Mouse (Mus musculus) forebrain, embryonic 13.5 days (tissue): ENCODE measurements at regions not wholly inside any gene's neighbourhood (a gene's known extent, or its start where the extent isn't known, plus 50 kb on each side); places are given as distances from the start of the nearest gene placed in this dataset.
"Not testable (repeated sequence)": the region's sequence is repeated elsewhere in the genome, so short reads cannot be mapped to it uniquely, and the experiment has no call there.

Experiments
- ATAC-seq: fragments of 200-750 bp; cut with Nextera tagmentation; 2 replicates; pipeline ENCODE4 v1.8.0; 2017
- H3K27ac ChIP-seq: fragments of 300-500 bp; sonication (generic); 2 replicates; pipeline ENCODE4 v1.5.1; 2015; ENCODE audit warnings: inconsistent platforms, mild to moderate bottlenecking, moderate library complexity
- H3K27me3 ChIP-seq: fragments of 300-500 bp; sonication (generic); 2 replicates; pipeline ENCODE4 v1.6.1; 2015; ENCODE audit warnings: mild to moderate bottlenecking, inconsistent platforms
- H3K36me3 ChIP-seq: fragments of 300-500 bp; sonication (generic); 2 replicates; pipeline ENCODE4 v1.6.1; 2015; ENCODE audit warnings: mild to moderate bottlenecking, inconsistent platforms; ENCODE audit not compliant: poor library complexity, severe bottlenecking
- H3K4me1 ChIP-seq: fragments of 300-500 bp; sonication (generic); 2 replicates; pipeline ENCODE4 v1.6.1; 2015; ENCODE audit warnings: inconsistent platforms
- H3K4me2 ChIP-seq: fragments of 300-500 bp; sonication (generic); 2 replicates; pipeline ENCODE4 v1.6.1; 2015; ENCODE audit warnings: inconsistent platforms, mild to moderate bottlenecking, moderate library complexity
- H3K4me3 ChIP-seq: fragments of 300-500 bp; sonication (generic); 2 replicates; pipeline ENCODE4 v1.5.1; 2015; ENCODE audit warnings: mild to moderate bottlenecking, inconsistent platforms
- H3K9ac ChIP-seq: fragments of 300-500 bp; sonication (generic); 2 replicates; pipeline ENCODE4 v1.6.1; 2015; ENCODE audit warnings: mild to moderate bottlenecking, inconsistent platforms
- H3K9me3 ChIP-seq: fragments of 300-500 bp; sonication (generic); replicated peaks from 2 replicates; pipeline ENCODE4 v1.6.1; 2016; ENCODE audit warnings: inconsistent platforms
- WGBS: fragments of 180-500 bp; shearing (Covaris S2); methylation state at CpG from one replicate; pipeline ENCODE4 v1.1.7; 2015; 5-methylcytosine and 5-hydroxymethylcytosine counted together

DNA sequence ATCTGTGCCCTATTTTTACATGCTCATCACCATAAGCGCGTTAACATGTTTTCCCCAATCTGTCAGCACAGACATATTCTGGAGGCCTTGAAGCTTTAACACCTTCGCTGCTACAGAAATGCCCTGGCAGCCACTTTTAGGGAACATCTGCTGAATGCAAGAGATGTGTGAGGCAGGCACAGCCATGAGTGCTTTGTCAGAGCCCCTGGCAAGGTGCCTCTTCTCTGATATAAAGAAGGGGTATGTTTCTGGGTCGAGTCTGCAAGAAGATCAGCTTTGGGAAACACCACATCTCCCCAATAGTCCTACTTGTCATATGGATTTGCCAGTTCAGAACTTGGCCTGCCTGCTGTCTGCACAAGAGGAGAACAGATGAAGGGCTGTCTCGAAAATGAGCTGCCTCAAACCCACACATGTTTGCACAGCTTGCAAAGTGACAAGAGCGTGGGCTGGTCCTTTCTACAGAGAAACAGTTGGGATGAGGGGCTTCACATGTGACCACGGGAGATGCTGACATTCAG is 1263.3 kb upstream of the Klhl29 start:
- Histone ChIP-seq H3K27me3 (no peaks in the 10 kb centered on the region), H3K27ac (peak overlapping the region; percentile 79; the same call in 1 of the 2 replicates), H3K4me3 (no peak overlapping the region), H3K36me3 (no peaks in the 10 kb centered on the region), H3K9ac (no peak overlapping the region), H3K4me1 (no peaks in the 10 kb centered on the region), H3K4me2 (no peak overlapping the region), H3K9me3 (no peaks in the 10 kb centered on the region)
- peak; percentile 93 for ATAC-seq
- WGBS = 59% methylated on average over 7 of the region's 7 CpGs

DNA sequence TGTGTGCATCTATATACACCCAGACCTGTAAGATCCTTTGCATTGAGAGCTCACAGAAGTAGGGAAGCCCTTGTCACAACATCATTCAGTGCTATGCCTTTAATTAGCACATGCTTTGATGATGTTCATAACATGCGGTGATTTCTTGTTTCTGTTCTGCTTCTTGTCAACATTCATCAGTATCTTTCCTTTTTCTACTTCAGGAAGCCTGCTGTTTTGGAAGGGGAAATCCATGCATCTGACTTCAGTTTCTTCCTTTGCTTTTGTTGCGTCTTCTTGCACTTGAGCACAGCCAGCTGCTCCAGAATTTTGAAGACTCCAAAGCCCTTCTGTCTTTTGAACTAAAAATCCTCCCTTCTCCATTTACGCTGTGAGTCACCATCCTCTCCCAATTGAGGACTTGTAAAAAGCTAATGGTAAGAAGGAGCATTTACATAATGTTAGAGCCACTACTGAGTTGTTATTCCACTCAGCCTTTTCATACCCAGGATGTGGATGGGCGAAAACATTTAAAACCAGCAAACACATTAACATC is 1262.4 kb upstream of the Klhl29 start:
- 59% methylated on average over 4 of the region's 4 CpGs for WGBS
- Histone ChIP-seq H3K9ac (no peak overlapping the region), H3K27me3 (no peaks in the 10 kb centered on the region), H3K4me2 (no peak overlapping the region), H3K36me3 (no peaks in the 10 kb centered on the region), H3K9me3 (no peaks in the 10 kb centered on the region), H3K4me1 (no peaks in the 10 kb centered on the region), H3K4me3 (no peak overlapping the region), H3K27ac (peak overlapping the region; percentile 20)
- ATAC-seq = no peak; the same call in 1 of the 2 replicates

DNA sequence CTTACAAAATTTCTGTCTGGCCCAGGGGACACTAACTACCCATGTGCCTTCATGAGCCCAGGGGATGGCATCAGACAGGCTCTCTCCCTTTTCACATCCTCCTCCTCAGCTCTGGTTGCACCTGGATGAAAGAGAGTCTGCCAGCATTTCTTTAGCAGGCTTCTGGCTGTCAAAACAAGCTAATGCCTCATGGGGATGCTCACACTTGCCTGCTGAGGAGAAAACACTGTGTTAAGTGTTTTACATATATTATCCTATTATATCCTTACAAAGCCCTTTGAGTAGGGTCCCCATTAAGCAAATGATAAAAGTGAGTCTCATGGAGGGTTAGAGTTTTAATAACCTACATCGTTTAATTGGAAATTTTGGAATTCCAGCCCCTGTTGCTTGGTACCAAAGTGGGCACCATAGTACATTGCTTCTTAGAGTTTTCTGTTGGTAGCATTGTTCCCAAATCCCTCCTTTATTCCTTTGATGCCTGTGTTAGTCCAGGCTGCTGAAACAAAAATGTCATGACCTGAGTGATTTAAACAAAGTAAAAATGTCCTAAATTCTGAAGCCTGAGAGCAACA is 1247.2 kb upstream of the Klhl29 start:
- 6% methylated on average over 1 of the region's 1 CpGs for WGBS
- no peaks in the 10 kb centered on the region for H3K27me3 ChIP-seq
- H3K4me3 ChIP-seq = no peak overlapping the region
- peaks cover 16% of the 10 kb centered on the region for H3K4me1 ChIP-seq
- H3K36me3 ChIP-seq = no peaks in the 10 kb centered on the region
- peak; percentile 93 for ATAC-seq
- no peaks in the 10 kb centered on the region for H3K9me3 ChIP-seq
- H3K27ac ChIP-seq = 0 out of 2 replicates have a peak overlapping the region, but pooled peaks have one; percentile 20
- no peak overlapping the region for H3K4me2 ChIP-seq
- H3K9ac ChIP-seq = no peak overlapping the region

DNA sequence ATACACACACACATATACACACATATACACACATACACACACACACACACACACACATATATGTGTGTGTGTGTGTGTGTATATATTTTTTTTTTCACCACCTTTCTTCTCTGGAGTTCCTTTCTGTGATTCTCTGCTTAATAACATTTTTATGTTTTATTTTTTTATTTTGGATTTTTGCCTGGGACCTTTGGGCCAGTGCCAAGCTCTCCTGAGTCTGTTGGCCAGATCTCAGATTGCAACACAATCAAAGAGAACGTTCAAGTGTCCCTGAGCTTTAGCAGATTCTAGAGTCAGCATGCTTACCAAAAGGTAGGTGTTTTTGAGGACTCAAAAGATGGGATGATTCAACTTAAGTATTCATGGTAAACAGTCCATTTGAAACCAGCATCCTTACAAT is 1225.6 kb upstream of the Klhl29 start:
- no peaks in the 10 kb centered on the region for H3K9me3 ChIP-seq
- H3K4me1 ChIP-seq = no peaks in the 10 kb centered on the region
- no peak for ATAC-seq
- H3K27me3 ChIP-seq = no peaks in the 10 kb centered on the region
- H3K4me3 ChIP-seq = no peak overlapping the region
- H3K9ac ChIP-seq = no peak overlapping the region
- no peaks in the 10 kb centered on the region for H3K36me3 ChIP-seq
- 75% methylated on average over 1 of the region's 1 CpGs for WGBS
- no peak overlapping the region for H3K27ac ChIP-seq
- no peak overlapping the region for H3K4me2 ChIP-seq

DNA sequence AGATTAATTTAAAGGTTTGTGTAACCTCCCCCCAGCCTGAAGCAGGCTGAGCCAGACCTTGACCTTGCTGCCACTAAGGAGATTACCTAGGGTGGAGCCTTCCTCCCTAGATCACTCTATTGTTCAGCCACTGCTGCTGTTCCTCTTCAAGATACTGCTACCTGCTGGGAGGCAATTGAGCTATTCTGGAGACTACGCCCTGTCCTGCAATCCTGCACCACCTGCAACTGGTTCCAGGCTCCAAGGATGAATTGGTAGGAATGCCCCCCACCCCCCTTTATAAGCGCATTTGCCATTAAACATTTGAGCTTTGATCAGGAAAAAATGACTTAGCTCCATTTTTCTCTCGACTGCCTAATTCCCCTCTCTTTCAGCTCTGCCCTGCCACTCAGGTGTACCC is 1220.0 kb upstream of the Klhl29 start:
- H3K4me1 ChIP-seq, H3K4me3 ChIP-seq, H3K4me2 ChIP-seq, H3K36me3 ChIP-seq, H3K9me3 ChIP-seq, H3K27me3 ChIP-seq, ATAC-seq, H3K27ac ChIP-seq, H3K9ac ChIP-seq: not testable (repeated sequence)
- WGBS = 35% methylated on average over 3 of the region's 3 CpGs

DNA sequence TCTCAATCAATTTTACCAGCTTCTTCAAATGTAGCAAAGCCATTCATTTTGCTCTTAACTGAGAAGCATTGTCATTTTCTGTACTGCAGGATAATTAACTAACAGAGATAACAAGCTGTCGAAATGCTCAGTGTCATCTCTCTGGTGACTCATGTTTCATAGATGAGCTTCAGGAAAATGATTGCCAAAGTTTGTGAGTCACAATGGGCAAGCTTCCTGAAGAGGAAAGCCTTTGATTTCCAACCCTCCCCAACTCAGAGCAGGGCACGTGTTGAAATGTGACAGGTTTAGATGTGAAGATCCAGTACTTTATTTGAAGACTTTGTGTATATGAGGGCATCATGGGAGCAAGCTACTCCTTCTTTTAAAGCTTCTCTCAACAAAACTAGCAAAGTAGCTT is 1214.7 kb upstream of the Klhl29 start:
- WGBS = 83% methylated on average over 2 of the region's 2 CpGs
- Histone ChIP-seq H3K27ac (no peak overlapping the region), H3K27me3 (no peaks in the 10 kb centered on the region), H3K4me2 (no peak overlapping the region), H3K9ac (no peak overlapping the region), H3K9me3 (no peaks in the 10 kb centered on the region), H3K4me1 (peaks cover 8% of the 10 kb centered on the region; the same call in 1 of the 2 replicates), H3K36me3 (no peaks in the 10 kb centered on the region), H3K4me3 (no peak overlapping the region)
- ATAC-seq = no peak

DNA sequence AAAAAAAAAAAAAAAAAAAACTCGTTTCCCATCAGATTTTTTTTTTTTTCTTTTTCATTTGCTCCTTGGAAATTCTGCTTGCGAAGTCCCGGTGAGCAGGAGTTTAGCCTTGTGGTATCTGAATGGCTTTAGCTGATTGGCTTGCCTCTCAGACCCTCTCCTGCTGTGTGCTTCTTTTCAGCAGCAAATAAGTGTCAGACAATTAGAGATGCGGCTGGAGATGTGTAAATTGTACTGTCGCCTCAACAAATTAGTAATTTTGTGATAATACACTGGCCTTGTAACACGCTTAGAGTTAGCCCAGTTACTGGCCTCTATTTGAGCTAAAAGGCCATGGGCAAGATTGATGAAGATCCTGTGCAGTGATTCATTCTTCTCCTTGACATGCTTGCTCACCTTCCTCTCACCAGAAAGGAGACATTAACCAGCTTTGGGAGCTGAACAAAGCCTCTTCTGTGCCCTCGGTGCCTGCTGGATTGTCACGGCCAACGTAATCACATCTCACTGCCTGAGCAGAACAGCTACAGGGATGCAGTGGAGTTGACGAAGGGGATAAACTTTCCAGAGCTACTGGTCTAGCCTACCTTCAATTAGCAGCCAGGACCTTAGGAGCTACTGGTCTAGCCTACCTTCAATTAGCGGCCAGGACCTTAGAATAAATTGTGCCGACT is 1212.7 kb upstream of the Klhl29 start:
- Histone ChIP-seq H3K9me3 (no peaks in the 10 kb centered on the region), H3K4me3 (no peak overlapping the region), H3K27me3 (no peaks in the 10 kb centered on the region), H3K9ac (no peak overlapping the region), H3K36me3 (no peaks in the 10 kb centered on the region), H3K4me1 (peaks cover 8% of the 10 kb centered on the region; the same call in 1 of the 2 replicates), H3K27ac (no peak overlapping the region), H3K4me2 (no peak overlapping the region)
- ATAC-seq = peak; percentile 69
- WGBS = 13% methylated on average over 12 of the region's 12 CpGs

DNA sequence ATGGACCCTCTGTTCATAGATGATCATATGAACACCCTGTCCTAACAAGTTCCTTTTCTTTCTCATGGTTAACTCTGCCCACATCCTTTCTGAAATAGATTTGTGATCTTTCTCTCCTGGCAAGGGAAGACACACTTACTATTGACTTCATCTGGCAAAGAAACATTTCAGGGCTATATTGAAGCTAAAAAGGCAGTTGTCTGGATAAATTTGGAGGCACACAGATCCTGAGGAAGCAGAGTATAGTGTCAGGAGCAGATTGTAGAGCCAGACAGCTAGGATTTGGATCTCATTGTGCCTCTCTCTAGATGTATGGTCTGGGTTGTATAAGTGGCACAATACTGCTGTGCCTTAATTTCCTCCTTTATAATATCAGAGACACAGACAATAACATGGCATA is 1204.7 kb upstream of the Klhl29 start:
- H3K27ac ChIP-seq = no peak overlapping the region
- H3K4me2 ChIP-seq = no peak overlapping the region
- H3K9me3 ChIP-seq = no peaks in the 10 kb centered on the region
- H3K27me3 ChIP-seq = no peaks in the 10 kb centered on the region
- H3K4me1 ChIP-seq = no peaks in the 10 kb centered on the region
- no peaks in the 10 kb centered on the region for H3K36me3 ChIP-seq
- no peak overlapping the region for H3K9ac ChIP-seq
- no peak for ATAC-seq
- no peak overlapping the region for H3K4me3 ChIP-seq

DNA sequence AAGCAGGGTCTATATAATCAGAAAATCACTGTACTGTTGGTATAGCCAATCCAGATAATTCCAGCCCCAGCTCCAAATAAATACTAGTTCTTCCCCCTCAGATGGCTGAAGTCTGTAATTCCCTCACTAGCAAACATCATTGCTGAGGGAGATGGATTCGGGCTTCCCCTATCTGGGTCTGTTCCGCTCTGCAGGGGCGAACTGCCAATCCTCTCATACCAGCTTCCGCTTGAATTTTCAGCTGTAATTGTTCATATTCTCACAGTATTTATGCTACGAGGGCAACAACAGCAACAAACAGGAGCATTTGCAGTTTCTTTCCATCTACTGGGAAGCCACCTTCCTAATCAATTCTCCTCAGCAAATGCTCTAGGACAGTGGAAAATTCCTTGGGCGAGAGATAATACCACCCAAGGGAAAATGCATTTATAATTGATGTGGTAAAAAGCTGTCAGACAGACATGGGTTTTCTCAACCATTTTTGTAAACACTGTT is 1201.4 kb upstream of the Klhl29 start:
- ATAC-seq = no peak
- H3K9me3 ChIP-seq = no peaks in the 10 kb centered on the region
- no peaks in the 10 kb centered on the region for H3K4me1 ChIP-seq
- no peaks in the 10 kb centered on the region for H3K36me3 ChIP-seq
- H3K27ac ChIP-seq = no peak overlapping the region
- H3K4me2 ChIP-seq = no peak overlapping the region
- H3K4me3 ChIP-seq = no peak overlapping the region
- H3K27me3 ChIP-seq = no peaks in the 10 kb centered on the region
- 79% methylated on average over 6 of the region's 6 CpGs for WGBS
- H3K9ac ChIP-seq = no peak overlapping the region
